Mouse (Mus musculus): ENCODE data around the gene Gm10518. TPM values are rescaled to one million over a fixed set of nuclear protein-coding genes. Genes with fewer than 3 reads are reported as not detected.

The Gm10518 gene
- polyA plus RNA-seq, 1 experiment = not detected

DNA sequence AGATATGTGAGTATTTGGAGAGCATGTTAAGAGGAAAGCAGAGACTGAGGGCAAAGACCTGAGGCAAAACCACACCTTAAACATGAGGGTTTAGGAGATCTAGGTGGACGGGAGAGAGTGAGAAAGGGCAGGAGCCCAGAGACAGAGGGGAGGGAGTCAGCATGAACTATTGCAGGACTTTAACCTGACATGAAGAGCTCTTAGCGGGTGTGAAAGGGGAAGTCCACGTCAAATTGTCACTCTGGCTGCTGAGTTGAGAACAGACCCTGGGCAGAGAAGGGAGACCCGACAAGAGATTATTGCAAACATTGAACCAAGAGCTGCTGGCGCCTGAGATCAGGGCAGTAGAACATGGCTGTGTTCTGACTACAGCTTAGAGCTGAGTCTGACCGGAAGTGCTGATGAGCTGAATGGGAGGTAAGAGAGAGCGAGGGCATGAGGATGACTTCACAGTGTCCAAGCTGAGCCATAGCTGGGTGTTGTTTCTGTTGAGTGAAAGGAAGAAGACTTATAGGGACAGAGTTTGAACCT, 29.6 kb downstream of the Gm10518 start:
- no peaks in the 10 kb centered on the region for H3K36me3 ChIP-seq (replicated peaks; ENCODE audit: low read length)
- TF ChIP-seq FLI1 (IDR thresholded peaks at IDR 0.05; ENCODE audit: low read length) (no peak), GATA1 (IDR thresholded peaks at IDR 0.05; ENCODE audit: borderline replicate concordance, low read length) (no peak)

GRCm38 (mm10) chr1:179833596-179833995, 30.4 kb downstream of the Gm10518 start:
- Histone ChIP-seq H3K27me3 (replicated peaks) (peaks cover 5% of the 10 kb centered on the region), H3K36me3 (replicated peaks; ENCODE audit: low read length) (no peaks in the 10 kb centered on the region), H3K9me3 (peaks cover 13% of the 10 kb centered on the region), H3K4me1 (peaks cover 50% of the 10 kb centered on the region), H3K4me3 (replicated peaks) (no peak overlapping the region)
- TF ChIP-seq FLI1 (IDR thresholded peaks at IDR 0.05; ENCODE audit: low read length) = no peak
- TF ChIP-seq GATA1 (IDR thresholded peaks at IDR 0.05; ENCODE audit: borderline replicate concordance, low read length) = no peak

More for the DNA sequence above, 29.6 kb downstream of the Gm10518 start:
- peaks cover 56% of the 10 kb centered on the region for H3K4me1 ChIP-seq
- H3K9me3 ChIP-seq = peaks cover 13% of the 10 kb centered on the region
- H3K27me3 ChIP-seq (replicated peaks) = peaks cover 8% of the 10 kb centered on the region
- H3K4me3 ChIP-seq (replicated peaks) = peak overlapping the region; percentile 25

- no peak for TF ChIP-seq FLI1 (IDR thresholded peaks at IDR 0.05; ENCODE audit: low read length)
- no peak for TF ChIP-seq GATA1 (IDR thresholded peaks at IDR 0.05; ENCODE audit: borderline replicate concordance, low read length)
- H3K4me1 ChIP-seq = peaks cover 47% of the 10 kb centered on the region
- H3K27me3 ChIP-seq (replicated peaks) = peaks cover 3% of the 10 kb centered on the region
- no peaks in the 10 kb centered on the region for H3K36me3 ChIP-seq (replicated peaks; ENCODE audit: low read length)
- peaks cover 13% of the 10 kb centered on the region for H3K9me3 ChIP-seq
- no peak overlapping the region for H3K4me3 ChIP-seq (replicated peaks)
These were observed 32.7 kb downstream of the Gm10518 start for GRCm38 (mm10) chr1:179835753-179836425.

DNA sequence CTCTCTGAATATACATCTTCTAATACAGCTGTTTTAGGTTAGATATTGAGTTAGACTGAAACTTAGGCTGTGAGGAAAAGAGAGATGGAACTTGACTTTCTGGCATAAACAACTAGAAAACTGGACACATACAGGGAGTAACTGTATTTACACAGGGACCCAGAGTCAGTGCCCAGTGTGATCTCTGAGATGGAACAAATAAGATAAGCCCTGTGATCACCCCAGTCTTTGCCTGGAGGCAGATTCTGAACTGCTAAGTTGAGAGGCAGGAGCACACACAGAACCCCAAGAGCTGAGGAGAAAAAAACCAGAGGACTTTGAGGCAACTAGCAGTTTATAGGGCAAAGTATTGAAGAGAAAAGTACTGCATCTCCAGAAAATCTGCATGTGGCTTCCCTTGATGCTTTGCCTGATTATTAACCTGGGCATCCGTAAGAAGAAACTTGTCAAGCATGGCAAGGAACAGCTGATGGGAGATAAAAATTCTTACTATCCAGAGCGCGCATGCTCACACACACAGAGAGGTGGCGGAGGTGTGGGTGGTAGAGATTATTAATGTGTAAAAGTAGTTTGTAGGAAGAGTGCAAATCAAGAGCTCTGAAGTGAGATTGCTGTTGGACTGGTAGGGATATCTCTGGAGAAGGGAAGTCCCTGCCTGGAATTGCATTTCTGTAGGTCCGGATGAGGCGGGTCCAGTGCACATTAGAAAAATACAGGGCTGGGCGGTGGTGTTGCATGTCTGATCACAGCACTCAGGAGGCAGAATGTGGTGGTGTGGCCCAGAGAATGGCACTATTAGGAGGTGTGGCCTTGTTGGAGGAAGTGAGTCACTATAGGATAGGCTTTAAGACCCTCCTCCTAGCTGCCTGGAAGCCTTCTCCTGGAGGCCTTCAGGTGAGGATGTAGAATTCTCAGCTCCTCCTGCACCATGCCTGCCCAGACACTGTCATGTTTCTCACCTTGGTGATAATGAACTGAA, 33.5 kb downstream of the Gm10518 start:
- H3K4me1 ChIP-seq = peaks cover 44% of the 10 kb centered on the region
- H3K27me3 ChIP-seq (replicated peaks) = no peaks in the 10 kb centered on the region
- no peaks in the 10 kb centered on the region for H3K36me3 ChIP-seq (replicated peaks; ENCODE audit: low read length)
- peaks cover 13% of the 10 kb centered on the region for H3K9me3 ChIP-seq
- TF ChIP-seq FLI1 (IDR thresholded peaks at IDR 0.05; ENCODE audit: low read length) (no peak), GATA1 (IDR thresholded peaks at IDR 0.05; ENCODE audit: borderline replicate concordance, low read length) (no peak)
- no peak overlapping the region for H3K4me3 ChIP-seq (replicated peaks)

DNA sequence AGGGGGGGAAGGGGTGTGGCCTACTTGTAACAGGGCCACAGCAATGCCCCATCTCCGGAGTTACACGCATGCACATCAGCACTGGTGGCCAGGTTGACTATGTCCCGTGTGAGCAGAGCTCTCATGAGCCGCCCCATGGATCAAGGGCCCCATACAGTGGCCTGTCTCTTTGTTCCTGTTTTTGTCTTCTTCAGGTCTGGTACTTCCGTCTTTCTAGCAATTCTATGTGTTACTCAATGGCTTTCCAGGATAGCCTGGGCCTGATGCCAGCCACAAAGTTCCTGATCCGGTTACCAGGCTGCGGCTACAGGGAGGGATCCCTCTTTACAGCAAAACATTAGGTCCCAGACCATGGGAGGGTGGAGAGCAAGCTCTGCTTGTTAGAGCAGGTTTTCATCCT, 39.4 kb downstream of the Gm10518 start:
- H3K9me3 ChIP-seq = no peaks in the 10 kb centered on the region
- TF ChIP-seq GATA1 (IDR thresholded peaks at IDR 0.05; ENCODE audit: borderline replicate concordance, low read length) (no peak), FLI1 (IDR thresholded peaks at IDR 0.05; ENCODE audit: low read length) (no peak)
- H3K36me3 ChIP-seq (replicated peaks; ENCODE audit: low read length) = no peaks in the 10 kb centered on the region
- no peaks in the 10 kb centered on the region for H3K27me3 ChIP-seq (replicated peaks)
- no peak overlapping the region for H3K4me3 ChIP-seq (replicated peaks)
- H3K4me1 ChIP-seq = peaks cover 20% of the 10 kb centered on the region

DNA sequence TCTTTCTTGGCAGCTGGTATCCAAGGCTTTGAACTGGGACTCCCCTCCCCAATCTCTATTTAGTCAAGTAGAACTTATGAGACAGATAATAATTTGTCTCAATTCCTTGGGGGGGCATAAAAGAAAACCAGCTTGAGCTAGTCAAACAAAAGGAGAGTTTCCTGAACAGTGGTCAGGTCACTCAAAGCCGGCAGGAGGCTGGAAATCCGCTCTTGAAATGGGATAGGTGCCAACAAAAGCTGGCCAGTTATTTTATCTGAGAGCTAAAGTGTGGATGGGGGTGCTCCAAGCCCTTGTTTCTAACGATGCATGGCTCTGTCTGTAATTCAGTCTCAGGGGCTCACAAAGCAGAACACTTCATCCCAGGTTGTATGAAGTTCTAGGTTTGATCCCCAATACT, 40.8 kb downstream of the Gm10518 start:
- no peaks in the 10 kb centered on the region for H3K27me3 ChIP-seq (replicated peaks)
- no peak for TF ChIP-seq FLI1 (IDR thresholded peaks at IDR 0.05; ENCODE audit: low read length)
- no peak for TF ChIP-seq GATA1 (IDR thresholded peaks at IDR 0.05; ENCODE audit: borderline replicate concordance, low read length)
- H3K4me1 ChIP-seq = peaks cover 34% of the 10 kb centered on the region
- H3K36me3 ChIP-seq (replicated peaks; ENCODE audit: low read length) = no peaks in the 10 kb centered on the region
- no peak overlapping the region for H3K4me3 ChIP-seq (replicated peaks)
- H3K9me3 ChIP-seq = no peaks in the 10 kb centered on the region

- peaks cover 40% of the 10 kb centered on the region for H3K4me1 ChIP-seq
- no peaks in the 10 kb centered on the region for H3K27me3 ChIP-seq (replicated peaks)
- no peaks in the 10 kb centered on the region for H3K9me3 ChIP-seq
- H3K4me3 ChIP-seq (replicated peaks) = no peak overlapping the region
- TF ChIP-seq GATA1 (IDR thresholded peaks at IDR 0.05; ENCODE audit: borderline replicate concordance, low read length) = no peak
- TF ChIP-seq FLI1 (IDR thresholded peaks at IDR 0.05; ENCODE audit: low read length) = no peak
- H3K36me3 ChIP-seq (replicated peaks; ENCODE audit: low read length) = no peaks in the 10 kb centered on the region
These were observed 41.7 kb downstream of the Gm10518 start for GRCm38 (mm10) chr1:179844894-179845293.

DNA sequence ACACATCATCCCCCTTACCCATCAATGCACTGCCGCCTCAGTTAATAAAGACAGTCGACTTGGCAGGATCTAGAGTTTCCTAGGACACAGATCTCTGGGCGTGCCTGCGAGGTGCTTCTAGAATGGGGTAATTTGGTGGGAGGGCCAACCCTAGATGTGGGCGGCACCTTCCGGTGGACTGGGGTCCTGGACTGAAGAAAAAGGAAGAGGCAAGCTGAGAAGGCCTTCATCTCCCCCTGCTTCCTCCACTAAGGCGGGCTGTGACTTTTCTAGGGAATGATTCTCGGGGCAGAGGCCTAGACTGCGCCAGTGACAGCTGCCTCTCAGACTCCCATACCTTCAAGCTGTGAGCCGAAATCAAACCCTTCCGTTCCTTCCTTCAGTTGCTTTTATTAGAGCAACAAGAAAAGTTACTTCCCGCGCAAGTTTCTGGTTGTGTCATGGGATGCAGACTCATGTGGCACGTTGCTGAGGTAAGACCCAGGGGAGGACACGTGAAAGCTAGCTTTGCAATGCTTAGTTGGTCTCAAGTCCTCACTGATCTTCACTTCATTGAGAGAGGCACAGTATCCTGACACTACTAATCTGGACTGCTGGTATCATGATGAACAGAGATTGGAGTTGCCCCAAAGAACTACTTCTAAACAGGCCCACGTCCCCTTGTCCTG, 42.8 kb downstream of the Gm10518 start:
- Histone ChIP-seq H3K9me3 (no peaks in the 10 kb centered on the region), H3K4me1 (peaks cover 43% of the 10 kb centered on the region), H3K36me3 (replicated peaks; ENCODE audit: low read length) (no peaks in the 10 kb centered on the region), H3K27me3 (replicated peaks) (no peaks in the 10 kb centered on the region), H3K4me3 (replicated peaks) (no peak overlapping the region)
- TF ChIP-seq GATA1 (IDR thresholded peaks at IDR 0.05; ENCODE audit: borderline replicate concordance, low read length) = no peak
- no peak for TF ChIP-seq FLI1 (IDR thresholded peaks at IDR 0.05; ENCODE audit: low read length)

GRCm38 (mm10) chr1:179847173-179847572, 44.0 kb downstream of the Gm10518 start:
- H3K36me3 ChIP-seq (replicated peaks; ENCODE audit: low read length) = no peaks in the 10 kb centered on the region
- H3K9me3 ChIP-seq = no peaks in the 10 kb centered on the region
- H3K27me3 ChIP-seq (replicated peaks) = peaks cover 3% of the 10 kb centered on the region
- peak overlapping the region; percentile 85 for H3K4me3 ChIP-seq (replicated peaks)
- peaks cover 55% of the 10 kb centered on the region for H3K4me1 ChIP-seq
- no peak for TF ChIP-seq GATA1 (IDR thresholded peaks at IDR 0.05; ENCODE audit: borderline replicate concordance, low read length)
- TF ChIP-seq FLI1 (IDR thresholded peaks at IDR 0.05; ENCODE audit: low read length) = no peak

Measured in megakaryocyte, embryonic 14.5 days (primary cell).